Mouse (Mus musculus) kidney, adult 2 months (tissue): ENCODE results near the gene Acad10.

Experiments used
- CTCF ChIP-seq: fragments of 200-500 bp; conservative IDR thresholded peaks from 2 replicates; pipeline ENCODE4 v1.5.1; 2011; ENCODE audit warnings: low read depth, mild to moderate bottlenecking, control low read depth, low read length, moderate library complexity, mixed read lengths; ENCODE audit not compliant: insufficient read depth, insufficient read length
- POLR2A ChIP-seq: fragments of 200-500 bp; IDR thresholded peaks from one replicate; pipeline ENCODE4 v1.6.1; 2011; ENCODE audit warnings: low read depth, low read length, control low read depth

- TF ChIP-seq POLR2A (no peak), CTCF (no peak)
Measured at GRCm38 (mm10) chr5:121668411-121668810, 8.1 kb upstream of the Acad10 start.
